Mouse (Mus musculus) right cerebral cortex, postnatal 14 days (tissue): ENCODE measurements around the gene Smim7.
A peak's percentile ranks its signal among the peaks of the same experiment; 100 is the strongest.

Experiments used
- DNase-seq: peaks from one replicate; pipeline ENCODE4 v3.0.0; 2022

The Smim7 gene

DNA sequence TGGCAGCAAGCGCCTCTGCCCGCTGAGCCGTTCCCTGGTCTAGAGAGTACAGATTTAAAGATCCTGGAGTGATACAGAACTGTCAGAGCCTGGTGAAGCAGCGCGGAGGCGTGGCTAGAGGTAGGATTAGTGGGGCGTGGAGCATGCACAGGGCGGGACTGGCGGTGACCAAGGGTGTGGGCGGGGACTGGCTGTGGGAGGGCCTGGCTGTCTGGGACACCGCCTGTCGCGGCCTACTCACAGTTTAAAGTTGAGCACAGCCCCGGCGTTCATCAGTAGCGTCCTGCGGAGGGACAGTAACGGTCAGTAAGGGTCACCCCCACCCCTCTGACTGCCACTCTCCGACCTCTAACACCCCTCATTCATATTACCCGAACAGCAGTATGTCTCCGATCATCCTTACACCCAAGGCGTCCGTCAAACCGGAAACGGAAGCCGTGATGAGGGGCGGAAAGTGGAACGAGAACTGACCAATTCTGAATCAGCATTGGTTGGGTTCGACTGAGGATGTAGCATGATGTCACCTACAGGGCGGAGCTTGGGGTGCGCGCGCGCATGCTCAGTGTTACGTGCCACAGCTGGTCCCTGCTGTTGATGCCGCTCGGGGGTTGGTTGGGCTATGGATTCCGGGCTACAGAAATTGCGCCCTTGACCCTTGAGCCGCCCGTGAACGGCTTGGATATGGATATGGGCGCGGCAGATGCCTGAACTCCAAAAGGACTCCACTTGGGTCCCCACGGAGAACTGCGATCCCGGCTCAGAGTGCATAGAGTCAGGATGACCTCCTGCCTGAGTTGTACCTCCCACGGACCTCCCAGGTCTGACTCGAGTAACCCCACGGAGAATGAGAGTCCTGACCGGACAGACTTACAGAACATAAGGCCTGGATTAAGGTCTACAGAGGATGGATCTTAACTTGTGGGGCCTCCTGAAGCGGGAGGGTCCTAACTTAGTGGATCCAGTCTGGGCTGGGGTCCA, at the start of gene Smim7:
Gene Smim7 (minus strand): TSS at position 456 of the 978 bp plus-strand sequence.
- DNase-seq: peak; percentile 96

DNA sequence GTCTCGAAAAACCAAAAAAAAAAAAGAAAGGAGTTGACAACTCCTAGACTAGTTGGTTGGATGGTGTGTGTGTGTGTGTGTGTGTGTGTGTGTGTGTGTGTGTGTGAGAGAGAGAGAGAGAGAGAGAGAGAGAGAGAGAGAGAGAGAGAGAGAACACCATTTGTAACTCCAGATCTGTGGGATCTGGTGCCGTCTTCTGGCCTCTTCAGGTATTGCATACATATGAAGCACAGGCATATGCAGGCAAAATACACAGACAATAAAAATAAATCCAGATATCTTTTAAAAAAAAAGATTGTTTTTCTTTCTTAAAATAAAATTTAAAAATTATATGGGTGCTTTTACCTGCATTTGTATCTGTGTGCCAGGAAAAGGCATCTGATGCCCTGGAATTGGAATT, 19.3 kb upstream of the Smim7 start:
- DNase-seq: peak; percentile 49

DNA sequence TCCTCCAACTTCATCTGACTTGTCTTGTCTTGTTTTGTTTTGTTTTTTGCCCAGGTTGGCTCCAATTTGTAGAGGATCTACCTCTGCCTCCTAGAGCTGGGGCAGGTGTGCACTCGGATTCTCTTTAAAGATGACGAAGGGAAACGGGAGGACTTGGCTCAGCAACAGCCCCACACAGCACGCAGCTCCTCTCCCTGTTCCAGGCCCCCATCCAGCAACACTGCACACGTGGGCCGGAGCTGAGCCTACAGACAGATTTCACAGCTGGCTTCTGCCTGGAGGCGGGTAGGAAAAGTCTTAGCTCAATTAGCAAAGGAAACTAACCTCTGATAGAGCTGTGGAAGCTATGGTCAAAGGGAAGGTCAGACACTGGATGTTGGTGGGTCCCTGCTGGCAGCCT, 18.4 kb upstream of the Smim7 start:
- DNase-seq: peak; percentile 62

DNA sequence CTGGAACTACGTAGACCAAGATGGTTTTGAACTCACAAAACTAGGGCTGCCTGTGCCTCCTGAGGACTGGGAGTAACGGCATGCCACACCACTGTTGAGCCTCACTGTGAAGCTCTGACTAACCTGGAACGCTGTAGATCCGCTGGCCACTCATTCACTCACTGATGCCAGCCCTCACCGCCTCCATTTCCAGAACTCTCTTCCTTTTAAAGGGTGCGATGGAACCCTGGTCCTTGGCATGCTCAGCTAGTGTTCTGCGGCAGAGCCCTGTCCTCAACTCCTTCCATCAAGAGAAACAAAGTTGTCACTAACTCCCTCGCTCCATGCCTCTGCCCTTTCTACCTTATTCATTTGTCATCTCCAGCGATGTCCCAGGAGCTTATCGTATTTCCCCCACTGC, 18.0 kb upstream of the Smim7 start:
- no peak for DNase-seq

DNA sequence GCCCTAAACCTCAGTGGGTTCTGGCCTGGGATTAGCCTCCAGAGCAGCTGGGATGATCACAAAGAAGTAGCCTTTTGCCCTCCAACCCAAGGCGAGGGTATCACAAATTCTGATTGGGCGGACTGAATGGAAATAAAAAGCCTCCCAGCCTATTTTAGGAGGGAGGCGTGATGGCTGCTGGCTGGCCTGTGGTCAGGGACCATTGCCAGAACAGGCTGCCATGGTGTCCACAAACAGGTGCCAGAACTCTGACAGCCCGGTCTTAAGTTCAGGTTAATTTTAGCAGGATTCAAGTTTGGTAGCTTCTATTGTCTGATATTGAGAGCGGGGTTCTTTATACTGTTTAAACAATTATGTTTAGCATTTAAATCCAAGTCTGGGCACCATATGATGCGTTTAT, 16.9 kb upstream of the Smim7 start:
- no peak for DNase-seq

DNA sequence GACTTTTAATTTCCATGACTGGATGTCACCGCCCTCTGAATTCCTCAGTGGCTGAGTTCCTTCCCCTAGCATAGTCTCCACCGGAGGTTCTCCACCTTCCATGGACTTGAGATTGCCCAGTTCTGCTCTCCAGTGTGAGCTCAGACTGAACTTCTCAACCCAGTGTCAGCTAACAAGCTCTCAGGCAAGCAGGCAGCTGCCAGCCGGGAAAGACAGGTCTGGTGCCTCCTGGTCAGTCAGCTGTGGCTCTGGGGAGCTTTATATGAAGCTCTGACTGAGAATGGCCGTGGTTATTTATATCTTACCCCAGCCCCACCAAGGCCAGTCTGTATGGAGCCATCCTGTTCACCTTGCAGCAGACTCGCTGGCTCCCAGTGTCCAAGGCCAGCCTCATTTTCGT, 13.5 kb upstream of the Smim7 start:
- DNase-seq: no peak

DNA sequence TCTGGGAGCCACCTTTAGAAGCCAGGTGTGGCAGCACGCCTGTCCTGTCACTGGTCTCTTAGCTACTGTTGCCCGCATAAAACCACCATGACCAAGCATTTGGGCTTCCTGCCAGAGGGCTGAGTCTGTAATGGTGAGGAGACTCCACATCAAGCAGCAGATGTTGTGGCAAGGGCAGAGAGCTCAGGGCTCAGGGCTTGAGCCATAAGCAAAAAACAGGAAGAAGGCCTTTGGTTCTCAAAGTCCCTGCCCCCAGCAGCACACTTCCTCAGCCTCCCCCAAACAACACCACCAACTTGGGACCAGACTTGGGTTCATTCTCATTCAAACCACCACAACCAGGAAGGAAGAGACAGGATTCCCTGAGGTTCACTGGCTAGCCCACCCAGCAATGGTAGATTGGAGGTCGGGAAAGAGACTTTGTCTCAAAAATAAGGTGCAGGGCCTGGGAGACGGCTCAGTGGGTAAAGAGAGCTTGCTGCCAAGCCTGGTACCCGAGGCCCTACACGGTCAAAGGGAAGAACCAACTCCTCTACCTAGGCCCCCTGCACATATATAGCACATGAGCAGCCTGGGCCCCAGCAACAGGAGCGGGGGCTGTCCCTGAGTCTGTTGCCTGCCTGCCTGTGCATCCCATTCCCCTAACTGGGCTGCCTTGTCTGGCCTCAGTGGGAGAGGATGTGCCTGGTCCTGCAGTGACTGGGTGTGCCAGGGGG, 12.3 kb upstream of the Smim7 start:
- DNase-seq: peak; percentile 44

DNA sequence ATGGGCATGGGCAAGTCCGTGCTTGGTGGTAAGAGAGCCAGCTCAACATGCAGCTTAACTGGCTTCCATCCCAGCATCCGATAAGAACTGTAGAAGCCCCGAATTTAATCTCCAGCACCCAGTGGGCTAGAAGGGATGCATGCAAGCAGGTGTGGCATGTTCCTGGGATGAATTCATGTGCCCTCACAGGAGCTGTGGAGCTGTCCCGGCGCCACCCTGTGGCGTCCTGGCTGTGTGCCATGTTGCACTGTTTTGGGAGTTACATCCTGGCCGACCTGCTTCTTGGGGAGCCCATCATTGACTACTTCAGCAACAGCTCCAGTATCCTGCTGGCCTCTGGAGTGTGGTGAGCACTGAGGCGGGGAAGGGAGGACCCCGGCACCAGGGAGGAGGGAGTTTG, 8.5 kb upstream of the Smim7 start:
- DNase-seq: no peak

DNA sequence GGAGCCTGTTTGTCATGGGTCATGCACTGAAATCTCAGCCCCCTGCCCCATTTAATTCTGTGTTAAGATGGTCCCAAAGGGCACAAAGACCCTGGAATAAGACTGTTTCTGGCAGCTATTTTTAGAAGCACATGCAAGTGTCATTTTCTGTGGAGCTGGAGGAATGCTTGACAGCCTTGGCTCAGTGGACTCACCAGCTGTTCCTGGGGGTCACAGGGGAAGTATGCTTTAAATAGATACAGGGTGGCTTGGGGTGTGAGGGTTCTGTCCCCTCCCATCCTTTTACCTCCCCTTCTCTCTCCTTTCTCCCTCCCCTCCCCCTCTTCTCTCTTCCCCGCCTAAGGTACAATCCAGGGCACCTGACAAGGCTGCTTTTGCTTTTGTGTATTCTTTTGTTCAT, 7.1 kb upstream of the Smim7 start:
- DNase-seq: no peak

DNA sequence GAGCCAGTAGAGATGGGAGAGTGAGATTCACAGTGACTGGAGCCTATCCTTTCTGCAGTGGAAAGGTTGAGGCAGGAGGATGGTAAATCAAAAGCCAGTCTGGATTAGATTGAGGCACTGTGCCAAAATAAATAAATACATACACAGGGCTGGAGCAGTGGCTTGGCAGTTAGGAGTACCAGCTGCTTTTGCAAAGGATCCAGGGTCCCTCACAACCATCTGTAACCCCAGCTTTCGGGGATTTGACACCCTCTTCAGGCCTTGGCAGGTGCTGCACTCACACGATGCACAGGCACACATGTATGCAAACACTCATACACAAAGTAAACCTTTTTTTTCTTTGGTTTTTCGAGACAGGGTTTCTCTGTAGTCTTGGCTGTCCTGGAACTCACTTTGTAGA, 6.4 kb upstream of the Smim7 start:
- DNase-seq: no peak

DNA sequence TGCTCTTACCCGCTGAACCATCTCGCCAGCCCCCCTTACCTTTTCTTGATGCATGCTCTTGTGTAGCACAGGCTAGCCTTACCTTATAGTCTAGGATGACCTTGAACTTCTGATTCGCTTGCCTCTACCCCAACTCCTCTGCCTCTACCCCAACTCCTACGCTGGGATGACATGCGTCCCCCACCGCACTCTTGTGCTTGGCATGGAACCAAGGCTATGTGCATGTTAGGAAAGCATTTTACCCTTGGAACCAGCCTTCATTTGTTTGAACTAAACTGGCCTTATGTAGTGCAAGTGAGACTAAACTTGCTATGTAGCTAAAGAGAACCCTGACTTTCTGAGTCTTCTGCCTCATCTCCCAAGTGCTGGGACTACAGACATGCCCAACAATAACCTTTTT, 5.0 kb upstream of the Smim7 start:
- no peak for DNase-seq

DNA sequence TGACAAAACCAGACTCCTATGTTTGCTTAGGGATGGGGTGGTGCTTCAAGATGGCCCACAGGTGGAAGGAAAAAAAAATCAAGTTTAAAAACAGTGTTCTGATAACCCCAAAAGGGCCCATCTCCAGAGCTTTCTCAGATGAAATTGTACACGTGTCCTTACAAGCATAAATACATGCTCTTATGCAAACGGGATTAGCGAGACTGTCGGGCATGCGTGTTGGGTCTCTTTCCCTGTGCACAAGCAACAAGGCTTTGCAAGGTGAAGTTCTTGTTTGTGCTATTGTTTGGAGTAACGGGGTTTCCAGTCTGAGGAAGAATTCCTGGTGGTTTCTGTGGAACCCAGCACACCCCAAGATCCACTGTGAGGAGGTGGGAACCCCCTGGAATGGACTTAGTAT, 2.6 kb upstream of the Smim7 start:
- no peak for DNase-seq

DNA sequence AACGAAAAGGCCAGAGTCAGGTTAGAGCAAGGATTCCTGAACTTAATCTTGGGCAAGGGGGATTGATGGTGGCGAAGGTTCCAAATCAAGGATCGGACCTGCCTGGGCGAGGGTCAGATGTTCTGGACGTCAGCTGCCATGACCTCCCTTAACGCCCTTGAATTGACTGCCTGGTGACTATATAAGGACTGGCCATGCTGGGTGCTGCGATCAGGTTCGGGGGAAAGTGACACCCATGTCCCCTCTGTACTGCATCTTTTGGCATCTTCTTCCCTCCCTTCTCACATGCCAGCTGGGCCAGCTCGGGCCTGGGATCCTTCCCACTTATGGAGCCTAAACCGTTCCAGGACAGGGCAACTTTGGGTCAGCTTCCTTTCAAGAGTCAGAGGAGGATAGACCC, 1.6 kb upstream of the Smim7 start:
- DNase-seq: no peak

DNA sequence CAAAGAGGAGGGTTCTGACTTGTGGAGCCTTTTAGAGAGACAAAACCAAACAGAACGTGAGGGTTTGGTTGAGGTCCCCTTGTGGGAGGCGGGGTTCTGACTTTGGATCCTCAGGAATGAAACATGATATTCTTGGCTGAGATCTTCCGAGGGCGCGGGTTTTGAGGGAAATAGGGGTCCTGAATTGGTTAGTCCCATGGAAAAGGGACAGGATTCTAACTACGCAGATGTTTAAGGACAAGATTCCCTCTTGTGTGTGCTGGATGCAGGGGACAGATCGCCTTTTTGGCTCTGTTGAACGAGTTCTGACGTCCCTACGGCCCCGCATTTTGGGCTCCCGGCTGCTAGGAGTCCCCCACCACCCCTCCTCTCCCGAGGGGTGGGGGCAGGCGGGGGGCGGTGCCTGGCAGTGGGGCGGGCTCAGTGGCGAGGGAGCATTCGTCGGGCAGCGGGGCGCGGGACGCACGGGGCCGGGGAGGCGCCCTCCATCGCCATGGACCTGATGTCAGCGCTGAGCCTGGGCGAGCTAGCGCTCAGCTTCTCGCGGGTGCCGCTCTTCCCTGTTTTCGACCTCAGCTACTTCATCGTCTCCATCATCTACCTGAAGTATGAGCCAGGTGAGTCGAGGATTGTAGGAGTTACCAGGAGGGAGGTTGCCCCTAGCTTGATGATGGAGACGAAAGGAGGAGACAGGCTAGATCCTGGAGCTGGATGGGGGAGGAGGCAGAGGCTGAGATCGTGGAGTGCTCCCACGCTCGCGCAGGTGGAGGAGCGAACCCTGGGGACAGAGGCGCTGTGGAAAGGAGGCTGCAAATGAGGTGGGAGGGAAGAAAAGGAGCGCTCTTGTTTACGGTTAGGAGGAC, 954 bp upstream of the Smim7 start, which contains the start of gene Tmem38a:
Gene Tmem38a (plus strand): TSS at position 445 of the 863 bp plus-strand sequence.
- DNase-seq: peak; percentile 83

DNA sequence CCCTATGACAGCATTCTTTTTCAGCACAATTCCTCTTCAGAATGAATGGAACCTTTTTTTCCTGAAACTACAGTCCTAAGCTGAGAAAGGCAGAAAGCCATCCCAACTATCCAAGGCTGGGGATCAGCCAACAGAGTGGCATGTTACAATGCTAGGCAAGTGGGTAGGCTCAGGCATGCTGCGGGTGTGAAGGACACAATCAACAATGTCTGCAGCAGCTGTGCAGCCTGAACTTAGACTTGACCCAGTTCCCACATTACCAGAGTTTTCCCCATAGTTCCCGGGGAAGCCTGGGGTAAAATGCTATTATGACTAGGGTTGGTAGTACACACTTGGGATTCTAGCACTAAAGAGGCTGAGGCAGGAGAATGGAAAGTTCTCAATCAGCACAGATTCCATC, 4.9 kb downstream of the Smim7 start:
- no peak for DNase-seq

DNA sequence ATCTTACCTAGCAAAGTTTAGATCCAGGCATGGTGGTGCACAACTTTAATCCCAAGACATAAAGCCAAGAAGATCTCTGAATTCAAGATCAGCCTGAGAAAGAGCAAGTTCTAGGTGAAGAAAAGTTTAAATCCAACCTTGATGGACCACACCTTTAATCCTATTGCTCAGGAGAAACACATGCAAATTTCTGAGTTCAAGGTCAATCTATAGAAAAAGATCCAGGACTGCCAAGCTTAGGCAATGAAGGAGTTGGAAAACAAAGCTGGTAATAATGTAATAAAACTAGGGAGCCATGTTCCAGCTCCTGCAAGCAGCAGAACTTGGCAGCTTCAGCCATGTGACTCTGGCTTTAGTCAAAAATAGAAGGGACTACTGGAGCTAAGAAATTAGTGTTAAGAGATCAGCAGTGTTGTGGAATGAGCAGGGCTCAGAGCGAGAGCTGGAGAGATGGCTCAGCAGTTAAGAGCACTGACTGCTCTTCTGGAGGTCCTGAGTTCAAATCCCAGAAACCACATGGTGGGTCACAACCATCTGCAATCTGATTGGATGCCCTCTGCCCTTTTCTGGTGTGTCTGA, 9.7 kb downstream of the Smim7 start:
- DNase-seq: no peak

DNA sequence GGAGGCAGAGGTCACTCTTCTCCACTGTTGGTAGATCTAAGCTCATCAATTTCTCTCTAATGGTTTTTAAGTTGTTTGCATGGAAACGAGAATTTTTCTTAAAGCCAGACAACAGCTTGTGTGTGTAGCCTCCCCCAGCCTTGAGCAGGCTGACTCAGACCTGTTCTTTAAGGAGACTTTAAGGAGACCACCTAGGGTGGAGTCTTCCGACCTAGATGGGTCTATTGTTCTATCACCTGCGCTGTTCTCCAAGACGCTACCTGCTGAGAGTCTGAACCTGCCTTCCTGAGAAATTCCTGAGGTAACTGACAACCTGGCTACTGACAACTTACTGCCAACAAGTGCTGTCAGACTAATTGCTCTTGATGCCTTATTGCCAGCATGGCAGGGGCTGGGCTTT, 15.1 kb downstream of the Smim7 start:
- no peak for DNase-seq

DNA sequence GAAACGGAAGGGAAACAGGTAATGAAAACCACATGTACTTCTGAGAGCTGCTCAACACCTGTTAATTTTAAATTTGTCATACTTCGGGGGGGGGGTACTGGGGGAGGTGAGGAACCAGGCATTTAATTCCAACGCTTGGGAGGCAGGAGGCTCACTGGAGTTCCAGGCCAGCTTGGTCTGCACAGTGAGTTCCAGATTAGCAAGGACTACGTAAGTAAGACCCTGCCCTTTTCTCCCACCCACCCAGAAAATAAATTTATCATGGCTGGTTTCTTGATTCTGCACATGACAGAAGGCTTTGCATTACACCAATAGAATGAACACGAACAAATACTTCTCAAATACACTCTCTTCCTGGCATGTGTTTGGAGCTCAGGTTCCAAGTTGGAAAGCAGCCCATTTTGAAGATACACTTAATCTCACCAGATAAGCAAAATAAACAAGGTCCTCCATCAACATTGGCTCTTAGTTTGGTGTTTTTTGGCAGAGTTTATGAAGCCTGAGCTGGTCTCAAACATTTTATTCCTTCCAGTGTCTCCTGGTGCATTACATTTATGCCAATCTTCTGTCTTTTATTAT, 21.5 kb downstream of the Smim7 start:
- DNase-seq: no peak

DNA sequence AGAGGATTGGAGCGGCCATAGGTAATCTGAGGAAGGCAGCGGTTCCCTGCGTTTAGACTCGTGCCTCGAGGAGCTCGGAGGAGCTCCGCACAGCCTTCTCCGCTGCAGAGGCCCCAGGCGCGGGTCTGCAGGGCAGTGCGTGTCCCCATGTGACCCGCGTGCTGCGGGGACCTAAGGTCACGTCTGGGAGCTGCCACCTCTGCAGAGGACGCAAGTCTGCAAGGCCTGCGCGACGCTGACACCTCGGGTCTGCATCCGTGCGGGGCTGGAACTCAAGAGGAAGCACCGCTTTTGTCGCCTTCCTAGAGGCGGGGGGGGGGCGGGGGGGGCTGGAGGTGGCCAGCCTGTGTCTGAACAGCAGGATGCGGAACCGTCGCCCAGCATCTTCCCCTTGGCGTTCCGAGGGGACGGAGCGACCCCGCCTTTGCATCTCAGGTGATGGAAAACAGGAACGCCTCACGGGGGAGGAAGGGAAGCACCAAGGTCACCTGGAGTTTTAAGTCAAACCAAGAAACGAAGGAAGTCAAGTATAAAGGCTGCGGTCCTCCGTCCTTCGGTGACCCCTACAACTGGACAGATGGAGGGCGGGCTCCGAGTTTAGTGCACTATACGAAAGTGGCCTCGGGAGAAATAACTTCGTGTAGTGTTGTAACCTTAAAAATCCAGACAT, 22.1 kb downstream of the Smim7 start:
- DNase-seq: no peak

DNA sequence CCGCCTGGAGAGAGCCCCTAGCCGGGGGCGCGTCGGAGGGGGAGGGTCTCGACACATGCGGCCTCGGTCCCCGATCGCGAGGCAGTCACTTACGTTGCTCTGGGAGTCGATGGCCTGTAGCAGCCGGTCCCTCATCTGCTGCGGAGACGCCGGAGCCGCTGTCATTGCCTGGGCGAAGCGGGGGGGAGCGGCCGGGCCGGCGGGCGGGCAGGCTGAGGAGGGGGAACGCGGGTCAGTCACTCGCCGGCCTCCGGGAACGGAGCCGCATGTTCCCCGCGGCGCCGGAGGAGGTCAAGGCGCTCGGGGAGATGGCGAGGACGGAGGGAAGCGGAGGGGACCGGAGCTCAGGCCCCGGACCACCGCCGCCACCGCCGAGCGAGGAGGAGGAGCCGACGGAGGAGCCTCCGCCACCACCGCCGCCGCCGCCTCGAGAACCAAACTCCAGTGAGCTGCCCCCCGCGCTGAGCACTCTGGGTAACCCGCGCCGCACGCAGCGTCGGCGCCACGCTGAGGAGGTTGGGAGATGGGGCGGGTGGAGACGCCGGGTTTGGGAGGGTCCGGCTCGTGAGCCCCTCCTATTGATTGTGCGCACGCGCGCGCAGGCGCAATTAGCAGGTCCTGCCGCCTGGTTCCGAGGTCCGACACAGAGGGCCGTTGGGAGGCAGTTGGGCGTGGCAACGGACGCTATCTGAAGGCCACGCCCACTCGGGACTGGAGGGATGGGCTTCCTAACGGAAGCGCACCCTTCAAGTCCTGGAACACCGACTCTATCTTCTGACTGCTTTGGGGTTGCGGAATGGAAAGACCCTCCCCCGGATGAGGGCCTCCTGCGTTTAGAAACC, 22.9 kb downstream of the Smim7 start, which contains the start of gene Med26:
Gene Med26 (minus strand): TSS at position 469 of the 842 bp plus-strand sequence.
- peak; percentile 98 for DNase-seq
